Mouse (Mus musculus): ENCODE measurements around the gene Galnt17.

The Galnt17 gene

GRCm38 (mm10) chr5:131016066-131016465 lies 292.2 kb downstream of the Galnt17 start:
- no peak for DNase-seq

- no peak for DNase-seq
Measured at GRCm38 (mm10) chr5:131015341-131015740, 293.0 kb downstream of the Galnt17 start.

- no peak for DNase-seq
Measured at GRCm38 (mm10) chr5:131013816-131014215, 294.5 kb downstream of the Galnt17 start.

GRCm38 (mm10) chr5:131013101-131013500 lies 295.2 kb downstream of the Galnt17 start:
- no peak for DNase-seq

- DNase-seq: no peak
Measured at GRCm38 (mm10) chr5:131009510-131009909, 298.8 kb downstream of the Galnt17 start.

- DNase-seq: no peak
Measured at GRCm38 (mm10) chr5:131008507-131008906, 299.8 kb downstream of the Galnt17 start.

GRCm38 (mm10) chr5:131007871-131008505 lies 300.3 kb downstream of the Galnt17 start:
- DNase-seq: no peak

GRCm38 (mm10) chr5:131007198-131007597 lies 301.1 kb downstream of the Galnt17 start:
- no peak for DNase-seq

GRCm38 (mm10) chr5:131006524-131006923 lies 301.8 kb downstream of the Galnt17 start:
- no peak for DNase-seq

GRCm38 (mm10) chr5:131000572-131000971 lies 307.7 kb downstream of the Galnt17 start:
- DNase-seq: no peak

GRCm38 (mm10) chr5:130979321-130979720 lies 329.0 kb downstream of the Galnt17 start:
- no peak for DNase-seq

GRCm38 (mm10) chr5:130978871-130979270 lies 329.4 kb downstream of the Galnt17 start:
- DNase-seq: no peak

GRCm38 (mm10) chr5:130977999-130978398 lies 330.3 kb downstream of the Galnt17 start:
- no peak for DNase-seq

GRCm38 (mm10) chr5:130952361-130952760 lies 355.9 kb downstream of the Galnt17 start:
- DNase-seq: no peak

- DNase-seq: no peak
Measured at GRCm38 (mm10) chr5:130950894-130951400, 357.4 kb downstream of the Galnt17 start.

GRCm38 (mm10) chr5:130950421-130950820 lies 357.9 kb downstream of the Galnt17 start:
- DNase-seq: no peak

- no peak for DNase-seq
Measured at GRCm38 (mm10) chr5:130949710-130950109, 358.6 kb downstream of the Galnt17 start.

GRCm38 (mm10) chr5:130938911-130939608 lies 369.2 kb downstream of the Galnt17 start:
- no peak for DNase-seq

GRCm38 (mm10) chr5:130938274-130938741 lies 370.0 kb downstream of the Galnt17 start:
- no peak for DNase-seq

GRCm38 (mm10) chr5:130930999-130931398 lies 377.3 kb downstream of the Galnt17 start:
- no peak for DNase-seq

GRCm38 (mm10) chr5:130927794-130928149 lies 380.5 kb downstream of the Galnt17 start:
- no peak for DNase-seq

- DNase-seq: no peak
Measured at GRCm38 (mm10) chr5:130927138-130927793, 381.0 kb downstream of the Galnt17 start.

GRCm38 (mm10) chr5:130925681-130926080 lies 382.6 kb downstream of the Galnt17 start:
- DNase-seq: no peak

Data from thymus, postnatal 14 days (tissue).